Mouse (Mus musculus): ENCODE measurements around the gene Aebp2. TPM values are rescaled to one million over a fixed set of nuclear protein-coding genes. Genes with fewer than 3 reads are reported as not detected.

The Aebp2 gene
- polyA plus RNA-seq, 1 experiment from 2014 or later, result 7.7 TPM

GRCm38 (mm10) chr6:140629176-140629859 is 6.9 kb downstream of the Aebp2 start:
- H3K27ac ChIP-seq (ENCODE audit: low read depth, low read length), result no peak overlapping the region

GRCm38 (mm10) chr6:140630306-140630705 is 7.8 kb downstream of the Aebp2 start:
- Histone ChIP-seq H3K9ac (ENCODE audit: low read length) (no peak overlapping the region), H3K27ac (ENCODE audit: low read depth, low read length) (no peak overlapping the region), H3K27me3 (replicated peaks; ENCODE audit: control insufficient read depth, insufficient read depth, low read length) (no peaks in the 10 kb centered on the region), H3K9me3 (replicated peaks; ENCODE audit: control insufficient read depth, low read length) (no peaks in the 10 kb centered on the region), H3K4me3 (ENCODE audit: low read depth, low read length) (no peak overlapping the region), H3K36me3 (ENCODE audit: control insufficient read depth, insufficient read depth, low read length) (peaks cover 9% of the 10 kb centered on the region), H3K4me1 (ENCODE audit: control insufficient read depth, insufficient read depth, low read length) (peaks cover 18% of the 10 kb centered on the region), H3K4me2 (ENCODE audit: low read length) (no peak overlapping the region)
- no peak for DNase-seq (ENCODE audit: low spot score)
- ATAC-seq, result no peak
- 24% methylated on average over 4 of the region's 4 CpGs for WGBS

More at GRCm38 (mm10) chr6:140629176-140629859, 6.9 kb downstream of the Aebp2 start:
- 70% methylated on average over 4 of the region's 4 CpGs for WGBS
- Histone ChIP-seq H3K36me3 (ENCODE audit: control insufficient read depth, insufficient read depth, low read length) (peaks cover 5% of the 10 kb centered on the region), H3K9ac (ENCODE audit: low read length) (peak overlapping the region; percentile 4; the same call in 1 of the 2 replicates), H3K4me2 (ENCODE audit: low read length) (no peak overlapping the region), H3K9me3 (replicated peaks; ENCODE audit: control insufficient read depth, low read length) (no peaks in the 10 kb centered on the region), H3K4me3 (ENCODE audit: low read depth, low read length) (no peak overlapping the region), H3K4me1 (ENCODE audit: control insufficient read depth, insufficient read depth, low read length) (peaks cover 22% of the 10 kb centered on the region), H3K27me3 (replicated peaks; ENCODE audit: control insufficient read depth, insufficient read depth, low read length) (no peaks in the 10 kb centered on the region)
- ATAC-seq (no peak), DNase-seq (ENCODE audit: low spot score) (no peak)

- no peaks in the 10 kb centered on the region for H3K9me3 ChIP-seq (replicated peaks; ENCODE audit: control insufficient read depth, low read length)
- H3K4me2 ChIP-seq (ENCODE audit: low read length), result no peak overlapping the region
- peaks cover 38% of the 10 kb centered on the region for H3K36me3 ChIP-seq (ENCODE audit: control insufficient read depth, insufficient read depth, low read length)
- H3K9ac ChIP-seq (ENCODE audit: low read length), result no peak overlapping the region
- no peaks in the 10 kb centered on the region for H3K4me1 ChIP-seq (ENCODE audit: control insufficient read depth, insufficient read depth, low read length)
- no peak overlapping the region for H3K4me3 ChIP-seq (ENCODE audit: low read depth, low read length)
- no peaks in the 10 kb centered on the region for H3K27me3 ChIP-seq (replicated peaks; ENCODE audit: control insufficient read depth, insufficient read depth, low read length)
- ATAC-seq, result no peak
- H3K27ac ChIP-seq (ENCODE audit: low read depth, low read length), result no peak overlapping the region
- 83% methylated on average over 8 of the region's 8 CpGs for WGBS
- no peak for DNase-seq (ENCODE audit: low spot score)
Observed at GRCm38 (mm10) chr6:140633616-140634015, 11.2 kb downstream of the Aebp2 start.

GRCm38 (mm10) chr6:140636290-140636689 is 13.8 kb downstream of the Aebp2 start:
- no peak for ATAC-seq
- Histone ChIP-seq H3K9ac (ENCODE audit: low read length) (no peak overlapping the region), H3K27me3 (replicated peaks; ENCODE audit: control insufficient read depth, insufficient read depth, low read length) (no peaks in the 10 kb centered on the region), H3K9me3 (replicated peaks; ENCODE audit: control insufficient read depth, low read length) (no peaks in the 10 kb centered on the region), H3K27ac (ENCODE audit: low read depth, low read length) (no peak overlapping the region), H3K4me1 (ENCODE audit: control insufficient read depth, insufficient read depth, low read length) (no peaks in the 10 kb centered on the region), H3K4me2 (ENCODE audit: low read length) (no peak overlapping the region), H3K4me3 (ENCODE audit: low read depth, low read length) (no peak overlapping the region), H3K36me3 (ENCODE audit: control insufficient read depth, insufficient read depth, low read length) (peaks cover 57% of the 10 kb centered on the region)
- WGBS, result 92% methylated on average over 4 of the region's 4 CpGs
- no peak for DNase-seq (ENCODE audit: low spot score)

GRCm38 (mm10) chr6:140642010-140642409 is 19.5 kb downstream of the Aebp2 start:
- Histone ChIP-seq H3K4me2 (ENCODE audit: low read length) (no peak overlapping the region), H3K4me3 (ENCODE audit: low read depth, low read length) (no peak overlapping the region), H3K4me1 (ENCODE audit: control insufficient read depth, insufficient read depth, low read length) (no peaks in the 10 kb centered on the region), H3K36me3 (ENCODE audit: control insufficient read depth, insufficient read depth, low read length) (peaks cover 75% of the 10 kb centered on the region), H3K27me3 (replicated peaks; ENCODE audit: control insufficient read depth, insufficient read depth, low read length) (no peaks in the 10 kb centered on the region), H3K9ac (ENCODE audit: low read length) (no peak overlapping the region), H3K9me3 (replicated peaks; ENCODE audit: control insufficient read depth, low read length) (no peaks in the 10 kb centered on the region), H3K27ac (ENCODE audit: low read depth, low read length) (no peak overlapping the region)
- DNase-seq (ENCODE audit: low spot score), result no peak
- ATAC-seq, result no peak
- 71% methylated on average over 7 of the region's 7 CpGs for WGBS

GRCm38 (mm10) chr6:140642655-140643054 is 20.2 kb downstream of the Aebp2 start:
- DNase-seq (ENCODE audit: low spot score) (no peak), ATAC-seq (no peak)
- H3K9me3 ChIP-seq (replicated peaks; ENCODE audit: control insufficient read depth, low read length), result no peaks in the 10 kb centered on the region
- 91% methylated on average over 12 of the region's 12 CpGs for WGBS
- H3K27ac ChIP-seq (ENCODE audit: low read depth, low read length), result no peak overlapping the region
- no peak overlapping the region for H3K9ac ChIP-seq (ENCODE audit: low read length)
- H3K4me3 ChIP-seq (ENCODE audit: low read depth, low read length), result no peak overlapping the region
- H3K4me1 ChIP-seq (ENCODE audit: control insufficient read depth, insufficient read depth, low read length), result no peaks in the 10 kb centered on the region
- H3K36me3 ChIP-seq (ENCODE audit: control insufficient read depth, insufficient read depth, low read length), result peaks cover 73% of the 10 kb centered on the region
- no peak overlapping the region for H3K4me2 ChIP-seq (ENCODE audit: low read length)
- no peaks in the 10 kb centered on the region for H3K27me3 ChIP-seq (replicated peaks; ENCODE audit: control insufficient read depth, insufficient read depth, low read length)

- no peaks in the 10 kb centered on the region for H3K4me1 ChIP-seq (ENCODE audit: control insufficient read depth, insufficient read depth, low read length)
- DNase-seq (ENCODE audit: low spot score), result no peak
- H3K36me3 ChIP-seq (ENCODE audit: control insufficient read depth, insufficient read depth, low read length), result peaks cover 67% of the 10 kb centered on the region
- H3K27me3 ChIP-seq (replicated peaks; ENCODE audit: control insufficient read depth, insufficient read depth, low read length), result no peaks in the 10 kb centered on the region
- no peaks in the 10 kb centered on the region for H3K9me3 ChIP-seq (replicated peaks; ENCODE audit: control insufficient read depth, low read length)
- no peak overlapping the region for H3K4me3 ChIP-seq (ENCODE audit: low read depth, low read length)
- no peak overlapping the region for H3K27ac ChIP-seq (ENCODE audit: low read depth, low read length)
- no peak overlapping the region for H3K9ac ChIP-seq (ENCODE audit: low read length)
- H3K4me2 ChIP-seq (ENCODE audit: low read length), result no peak overlapping the region
- ATAC-seq, result no peak
Observed at GRCm38 (mm10) chr6:140645931-140646330, 23.5 kb downstream of the Aebp2 start.

- H3K27ac ChIP-seq (ENCODE audit: low read depth, low read length), result no peak overlapping the region
- 81% methylated on average over 6 of the region's 6 CpGs for WGBS
- ATAC-seq (no peak), DNase-seq (ENCODE audit: low spot score) (no peak)
- H3K27me3 ChIP-seq (replicated peaks; ENCODE audit: control insufficient read depth, insufficient read depth, low read length), result no peaks in the 10 kb centered on the region
- H3K4me2 ChIP-seq (ENCODE audit: low read length), result no peak overlapping the region
- no peaks in the 10 kb centered on the region for H3K4me1 ChIP-seq (ENCODE audit: control insufficient read depth, insufficient read depth, low read length)
- H3K9ac ChIP-seq (ENCODE audit: low read length), result no peak overlapping the region
- no peaks in the 10 kb centered on the region for H3K9me3 ChIP-seq (replicated peaks; ENCODE audit: control insufficient read depth, low read length)
- H3K36me3 ChIP-seq (ENCODE audit: control insufficient read depth, insufficient read depth, low read length), result peaks cover 62% of the 10 kb centered on the region
- H3K4me3 ChIP-seq (ENCODE audit: low read depth, low read length), result no peak overlapping the region
Observed at GRCm38 (mm10) chr6:140646892-140647291, 24.4 kb downstream of the Aebp2 start.

- DNase-seq (ENCODE audit: low spot score) (no peak), ATAC-seq (no peak)
- H3K9ac ChIP-seq (ENCODE audit: low read length), result no peak overlapping the region
- no peaks in the 10 kb centered on the region for H3K4me1 ChIP-seq (ENCODE audit: control insufficient read depth, insufficient read depth, low read length)
- WGBS, result 27% methylated on average over 1 of the region's 1 CpGs
- no peaks in the 10 kb centered on the region for H3K27me3 ChIP-seq (replicated peaks; ENCODE audit: control insufficient read depth, insufficient read depth, low read length)
- no peak overlapping the region for H3K4me2 ChIP-seq (ENCODE audit: low read length)
- H3K4me3 ChIP-seq (ENCODE audit: low read depth, low read length), result no peak overlapping the region
- no peak overlapping the region for H3K27ac ChIP-seq (ENCODE audit: low read depth, low read length)
- H3K36me3 ChIP-seq (ENCODE audit: control insufficient read depth, insufficient read depth, low read length), result peaks cover 52% of the 10 kb centered on the region
- no peaks in the 10 kb centered on the region for H3K9me3 ChIP-seq (replicated peaks; ENCODE audit: control insufficient read depth, low read length)
Observed at GRCm38 (mm10) chr6:140649812-140650211, 27.3 kb downstream of the Aebp2 start.

Measured in forebrain, embryonic 14.5 days (tissue).